Mouse (Mus musculus): ENCODE measurements around the gene Fam20b.

Fam20b gene

GRCm38 (mm10) chr1:156730802-156731201, 11.9 kb upstream of the Fam20b start:
- DNase-seq (ENCODE audit: low read depth in 1 of 2, low spot score in 2 of 2) = no peak

- no peak for DNase-seq (ENCODE audit: low read depth in 1 of 2, low spot score in 2 of 2)
These were observed 8.6 kb upstream of the Fam20b start for GRCm38 (mm10) chr1:156727234-156728108.

GRCm38 (mm10) chr1:156722089-156722488, 3.2 kb upstream of the Fam20b start:
- DNase-seq (ENCODE audit: low read depth in 1 of 2, low spot score in 2 of 2) = no peak

- no peak for DNase-seq (ENCODE audit: low read depth in 1 of 2, low spot score in 2 of 2)
These were observed 1.2 kb upstream of the Fam20b start for GRCm38 (mm10) chr1:156720046-156720445.

DNA sequence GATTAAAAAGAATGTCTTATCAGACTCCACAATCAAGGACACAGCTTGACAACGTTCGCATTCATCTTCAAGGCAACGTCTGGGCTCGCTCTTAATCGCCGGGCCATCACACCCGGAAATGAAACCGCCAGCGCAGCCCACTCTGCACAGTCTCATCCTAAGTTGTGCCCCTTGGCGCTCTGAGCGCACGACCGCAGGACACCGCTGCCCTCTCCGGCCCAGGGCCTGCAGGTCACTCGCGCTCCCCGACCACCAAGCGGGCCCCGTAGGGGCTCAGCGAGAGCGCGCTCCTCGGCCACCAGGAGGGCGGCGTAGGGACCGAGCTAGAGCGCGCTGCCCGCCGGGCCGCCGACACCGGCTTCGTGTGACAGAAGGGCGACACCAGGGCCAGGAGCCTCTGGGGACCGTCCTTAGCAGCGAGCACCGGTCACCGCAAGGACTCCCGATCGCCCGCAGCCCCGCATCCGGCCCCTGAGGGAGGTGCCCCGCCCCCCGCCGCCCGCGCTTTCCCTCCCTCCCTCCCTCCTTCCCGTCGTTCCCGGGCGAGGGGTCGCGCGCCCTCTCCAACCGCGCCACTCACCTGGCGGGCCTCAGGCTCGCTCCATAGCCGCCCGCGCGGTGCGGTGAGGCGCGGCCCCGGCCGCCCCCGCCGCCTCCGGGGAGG, 468 bp downstream of the Fam20b start:
- peak in 1 of 2 experiments; percentile 44 for DNase-seq (ENCODE audit: low read depth in 1 of 2, low spot score in 2 of 2)

GRCm38 (mm10) chr1:156717751-156718285, 1.1 kb downstream of the Fam20b start:
- DNase-seq (ENCODE audit: low read depth in 1 of 2, low spot score in 2 of 2) = no peak

- no peak for DNase-seq (ENCODE audit: low read depth in 1 of 2, low spot score in 2 of 2)
These were observed 2.2 kb downstream of the Fam20b start for GRCm38 (mm10) chr1:156716681-156717080.

- DNase-seq (ENCODE audit: low read depth in 1 of 2, low spot score in 2 of 2) = no peak
These were observed 8.3 kb downstream of the Fam20b start for GRCm38 (mm10) chr1:156710472-156711098.

GRCm38 (mm10) chr1:156708672-156709071, 10.2 kb downstream of the Fam20b start:
- DNase-seq (ENCODE audit: low read depth in 1 of 2, low spot score in 2 of 2) = no peak

GRCm38 (mm10) chr1:156705696-156706285, 13.1 kb downstream of the Fam20b start:
- no peak for DNase-seq (ENCODE audit: low read depth in 1 of 2, low spot score in 2 of 2)

DNA sequence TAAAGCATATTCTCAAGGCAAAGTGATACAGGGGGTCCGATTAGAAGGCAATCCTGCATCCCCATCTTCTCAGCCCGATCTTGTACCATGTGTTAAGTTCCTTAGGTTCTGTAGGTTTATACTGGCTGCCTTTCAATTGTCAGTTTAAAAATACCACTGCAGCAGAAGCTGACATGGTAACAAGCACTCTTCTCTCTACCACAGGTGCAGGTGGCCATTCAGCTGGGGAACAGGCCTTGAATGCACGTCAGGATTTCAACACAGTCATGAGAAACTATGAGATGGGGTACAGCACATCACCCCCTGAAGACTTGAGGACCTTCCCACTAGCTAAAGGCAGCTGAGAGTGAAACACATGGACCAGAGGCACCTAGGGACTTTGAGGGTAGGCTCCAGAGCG, 15.4 kb downstream of the Fam20b start:
- no peak for DNase-seq (ENCODE audit: low read depth in 1 of 2, low spot score in 2 of 2)

- no peak for DNase-seq (ENCODE audit: low read depth in 1 of 2, low spot score in 2 of 2)
These were observed 16.7 kb downstream of the Fam20b start for GRCm38 (mm10) chr1:156702151-156702550.

GRCm38 (mm10) chr1:156686025-156686661, 32.7 kb downstream of the Fam20b start:
- DNase-seq (ENCODE audit: low read depth in 1 of 2, low spot score in 2 of 2) = no peak

- no peak for DNase-seq (ENCODE audit: low read depth in 1 of 2, low spot score in 2 of 2)
These were observed 39.3 kb downstream of the Fam20b start for GRCm38 (mm10) chr1:156679599-156679998.

- DNase-seq (ENCODE audit: low read depth in 1 of 2, low spot score in 2 of 2) = no peak
These were observed 41.7 kb downstream of the Fam20b start for GRCm38 (mm10) chr1:156677230-156677629.

DNA sequence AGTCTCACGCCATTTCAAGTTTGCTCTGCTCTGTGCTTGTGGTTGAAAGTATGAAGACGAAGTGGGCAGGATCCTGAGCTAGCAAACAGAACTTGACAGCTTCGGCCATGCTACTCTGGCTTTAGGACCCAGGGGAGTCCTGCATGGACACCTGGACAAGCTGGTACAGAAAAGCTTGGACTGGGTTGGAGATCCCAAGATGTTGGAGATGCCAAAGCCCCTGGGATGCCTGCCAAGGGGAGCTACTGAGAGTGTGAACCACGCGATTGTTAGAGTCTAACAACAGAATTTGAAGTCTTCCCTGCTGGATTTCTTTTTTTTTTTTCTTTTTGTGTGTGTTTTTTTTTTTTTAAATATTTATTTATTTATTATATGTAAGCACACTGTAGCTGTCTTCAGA, 42.3 kb downstream of the Fam20b start:
- no peak for DNase-seq (ENCODE audit: low read depth in 1 of 2, low spot score in 2 of 2)

GRCm38 (mm10) chr1:156676171-156676570, 42.7 kb downstream of the Fam20b start:
- DNase-seq (ENCODE audit: low read depth in 1 of 2, low spot score in 2 of 2) = peak; percentile 18 to 43

DNA sequence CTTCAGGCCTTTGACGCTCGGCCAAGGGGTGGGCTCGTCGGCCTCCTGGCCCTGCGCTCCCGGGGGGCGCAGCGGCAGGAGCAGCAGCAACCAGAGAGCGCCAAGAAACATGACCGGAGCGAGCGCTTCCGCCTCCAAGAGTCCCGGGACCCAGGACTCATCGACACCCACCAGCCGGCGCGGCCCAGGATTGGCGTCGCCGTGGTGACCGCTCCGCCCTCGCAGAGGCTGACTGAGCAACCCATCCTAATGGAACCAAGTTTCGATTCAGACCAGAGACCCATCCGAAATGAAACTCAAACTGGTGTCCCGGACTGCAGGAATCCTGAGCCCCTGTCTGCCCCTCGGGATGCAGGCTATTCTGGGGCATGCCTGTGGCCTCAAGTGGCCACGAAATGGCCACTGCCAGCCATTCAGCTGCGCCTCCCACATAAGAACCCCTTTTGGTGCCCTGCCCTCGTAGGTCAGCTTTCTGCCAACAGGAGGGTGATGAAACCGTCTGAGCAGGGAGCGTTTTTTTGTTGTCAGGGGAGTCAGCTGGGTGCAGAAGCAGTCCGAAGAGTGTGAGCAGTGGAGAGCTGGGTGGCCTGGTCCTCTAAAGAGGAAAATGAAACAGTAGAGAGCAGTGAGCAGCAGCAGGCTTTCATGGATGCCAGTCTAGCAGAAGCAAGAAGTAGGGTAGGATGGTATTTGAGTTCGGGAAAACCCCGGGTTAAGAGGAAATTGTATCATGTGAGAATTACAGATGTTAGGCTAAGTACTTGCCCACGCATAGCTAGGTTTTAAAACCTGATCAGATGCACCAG, 44.5 kb downstream of the Fam20b start, which contains the start of gene Tor3a:
Gene Tor3a, minus strand, starts transcription at position 162 of the 806 bp plus-strand sequence.
- DNase-seq (ENCODE audit: low read depth in 1 of 2, low spot score in 2 of 2) = peak; percentile 56 to 74

DNA sequence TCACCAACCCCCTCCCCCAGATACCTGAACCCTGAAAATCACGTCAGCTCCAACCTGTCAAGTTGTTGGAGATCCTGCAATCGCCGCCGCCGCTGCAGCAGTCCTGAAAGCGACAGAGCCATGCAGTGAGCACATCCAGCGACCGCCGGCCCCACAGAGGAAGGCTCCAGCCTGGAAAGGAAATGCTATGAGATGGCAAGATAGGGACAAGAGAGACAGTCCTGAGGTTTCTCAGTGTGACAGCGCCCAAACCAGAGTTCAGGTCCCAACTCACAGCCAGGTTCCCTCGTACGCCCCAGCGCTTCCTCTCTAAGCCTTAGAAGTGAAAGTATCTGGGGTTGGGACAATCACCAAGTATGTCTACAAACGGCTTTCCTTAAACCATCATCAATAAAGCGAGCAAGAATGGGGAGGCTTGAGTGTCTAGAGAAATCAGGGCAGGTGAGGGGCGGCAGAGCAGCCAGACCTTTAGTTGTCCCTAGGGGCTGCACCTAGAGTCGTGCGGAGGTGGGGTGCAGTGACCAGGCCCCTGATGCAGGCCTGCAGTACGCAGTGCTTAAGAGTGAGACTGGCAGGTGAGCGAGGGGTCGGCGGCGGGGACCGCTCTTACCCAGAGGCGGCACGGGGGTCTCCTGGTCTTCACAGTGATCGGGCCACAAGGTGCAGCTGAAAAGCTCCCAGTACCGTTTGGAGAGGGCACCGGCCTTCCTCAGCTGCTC, 45.3 kb downstream of the Fam20b start:
- DNase-seq (ENCODE audit: low read depth in 1 of 2, low spot score in 2 of 2) = peak in 1 of 2 experiments; percentile 16

Measured in monocyte, adult 2 months (primary cell).